ENCODE assay signal across 11 mouse cellular contexts in the genomic region with DNA sequence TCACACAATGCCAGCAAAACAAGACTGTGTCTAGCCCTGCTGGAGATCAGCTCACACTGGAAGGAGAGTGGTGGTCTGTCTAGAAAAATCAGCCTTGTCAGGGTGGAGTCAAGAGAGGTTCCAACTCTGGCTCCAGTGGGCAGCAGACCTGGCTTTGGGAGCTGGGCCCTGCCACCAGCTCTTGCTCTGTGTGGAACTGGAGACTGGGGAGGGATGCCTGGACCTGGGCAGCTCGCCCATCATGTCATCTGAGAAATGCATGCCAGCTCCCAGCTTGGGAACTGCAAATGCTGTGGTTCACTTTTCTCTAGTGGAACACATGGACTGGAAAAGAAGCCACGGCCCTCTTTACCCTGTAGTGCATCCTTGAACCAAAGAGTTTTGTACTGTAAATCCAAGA. TPM values are rescaled to one million over a fixed set of nuclear protein-coding genes. Genes with fewer than 3 reads are reported as not detected.
DNase-seq lines count a peak whose midpoint lies in the region; ATAC-seq and TF ChIP-seq lines count a peak whose summit lies in the region.
"Had no signal": no experiment of that assay in that cellular context is flagged by ENCODE, and none has a peak within 500 bp of the region (broad histone marks: within the 10 kb centered on the region; RNA-seq: fewer than 3 reads in every experiment).

No protein-coding gene starts in this region.

- peak; percentile 74 for ATAC-seq in hindbrain, embryonic 16.5 days
- ATAC-seq in hindbrain, embryonic 14.5 days (ENCODE audit: low FRiP score): no peak
- ATAC-seq in liver, postnatal 0 days: no peak
- no peak for ATAC-seq in erythroblast, adult 5-6 weeks (replicated peaks; ENCODE audit: low FRiP score, poor library complexity, severe bottlenecking)
- ATAC-seq: forebrain, embryonic 13.5 days had no signal

- H3K9ac ChIP-seq in hindbrain, embryonic 16.5 days (ENCODE audit: low read depth, low read length): no peak overlapping the region
- no peak overlapping the region for H3K9ac ChIP-seq in hindbrain, embryonic 14.5 days
- H3K9ac ChIP-seq in liver, postnatal 0 days (replicated peaks): no peak overlapping the region
- H3K9ac ChIP-seq: forebrain, embryonic 13.5 days; heart, embryonic 12.5 days; liver, embryonic 14.5 days had no signal

- H3K4me2 ChIP-seq in hindbrain, embryonic 16.5 days (ENCODE audit: low read length): no peak overlapping the region
- no peak overlapping the region for H3K4me2 ChIP-seq in hindbrain, embryonic 14.5 days (replicated peaks)
- H3K4me2 ChIP-seq in liver, postnatal 0 days (ENCODE audit: low read depth, low read length): no peak overlapping the region
- H3K4me2 ChIP-seq: forebrain, embryonic 13.5 days; heart, embryonic 12.5 days had no signal

- H3K36me3 ChIP-seq in hindbrain, embryonic 16.5 days (ENCODE audit: control insufficient read depth, insufficient read depth, low read length): no peaks in the 10 kb centered on the region
- H3K36me3 ChIP-seq in hindbrain, embryonic 14.5 days (replicated peaks; ENCODE audit: control insufficient read depth, insufficient read depth): no peaks in the 10 kb centered on the region
- H3K36me3 ChIP-seq in liver, postnatal 0 days (replicated peaks; ENCODE audit: insufficient read depth, low read length): no peaks in the 10 kb centered on the region
- H3K36me3 ChIP-seq: heart, embryonic 12.5 days had no signal

- H3K9me3 ChIP-seq in hindbrain, embryonic 16.5 days (ENCODE audit: control insufficient read depth, low read length): no peaks in the 10 kb centered on the region
- H3K9me3 ChIP-seq in hindbrain, embryonic 14.5 days (ENCODE audit: control insufficient read depth, low read length): no peaks in the 10 kb centered on the region
- no peaks in the 10 kb centered on the region for H3K9me3 ChIP-seq in liver, postnatal 0 days (ENCODE audit: low read length)
- H3K9me3 ChIP-seq: forebrain, embryonic 13.5 days; heart, embryonic 12.5 days had no signal

- no peak overlapping the region for H3K27ac ChIP-seq in hindbrain, embryonic 16.5 days (ENCODE audit: low read depth, low read length)
- H3K27ac ChIP-seq in hindbrain, embryonic 14.5 days: no peak overlapping the region
- no peak overlapping the region for H3K27ac ChIP-seq in liver, postnatal 0 days (ENCODE audit: low read depth)
- H3K27ac ChIP-seq: forebrain, embryonic 13.5 days; liver, embryonic 14.5 days had no signal

- no peak for TF ChIP-seq EP300 in liver, postnatal 0 days (IDR thresholded peaks at IDR 0.05; ENCODE audit: low read depth)

- no peaks in the 10 kb centered on the region for H3K4me1 ChIP-seq in hindbrain, embryonic 16.5 days (ENCODE audit: control insufficient read depth, insufficient read depth, low read depth, low read length)
- H3K4me1 ChIP-seq in hindbrain, embryonic 14.5 days (replicated peaks; ENCODE audit: control insufficient read depth, insufficient read depth, low read length): no peaks in the 10 kb centered on the region
- H3K4me1 ChIP-seq in liver, postnatal 0 days (ENCODE audit: insufficient read depth): no peaks in the 10 kb centered on the region
- H3K4me1 ChIP-seq: forebrain, embryonic 13.5 days; heart, embryonic 12.5 days had no signal

- no peaks in the 10 kb centered on the region for H3K27me3 ChIP-seq in hindbrain, embryonic 16.5 days (replicated peaks; ENCODE audit: control insufficient read depth, insufficient read depth, low read length)
- no peaks in the 10 kb centered on the region for H3K27me3 ChIP-seq in hindbrain, embryonic 14.5 days (ENCODE audit: control insufficient read depth, insufficient read depth, low read length)
- H3K27me3 ChIP-seq in liver, postnatal 0 days (ENCODE audit: insufficient read depth, low read length): no peaks in the 10 kb centered on the region
- H3K27me3 ChIP-seq: forebrain, embryonic 13.5 days; heart, embryonic 12.5 days had no signal

- no peak for DNase-seq in hindbrain, embryonic 14.5 days (ENCODE audit: low spot score)
- peak; percentile 75 for DNase-seq in brain, adult 2 months (ENCODE audit: low read depth, low spot score)
- peak; percentile 65 to 80 for DNase-seq in cerebellum, adult 18-20 months
- peak; percentile 52 to 72 for DNase-seq in gastrocnemius, adult 8-10 months (ENCODE audit: low spot score in 2 of 2)
- no peak for DNase-seq in liver, postnatal 0 days

- no peak overlapping the region for H3K4me3 ChIP-seq in hindbrain, embryonic 16.5 days (ENCODE audit: low read length)
- H3K4me3 ChIP-seq in hindbrain, embryonic 14.5 days (replicated peaks; ENCODE audit: low read length): no peak overlapping the region
- no peak overlapping the region for H3K4me3 ChIP-seq in liver, postnatal 0 days (ENCODE audit: low read depth, low read length)
- H3K4me3 ChIP-seq: forebrain, embryonic 13.5 days; heart, embryonic 12.5 days; myocyte had no signal

- TF ChIP-seq CTCF in liver, postnatal 0 days (IDR thresholded peaks at IDR 0.05; ENCODE audit: low read depth): no peak

- WGBS in hindbrain, embryonic 16.5 days: 48% methylated on average over 2 of the region's 2 CpGs
- 72% methylated on average over 2 of the region's 2 CpGs for WGBS in hindbrain, embryonic 14.5 days
- WGBS in liver, postnatal 0 days (ENCODE audit: insufficient replicate concordance): 53% methylated on average over 2 of the region's 2 CpGs

RNA-seq across cellular contexts. Expression of gene Fbln5, which starts 8.3 kb away (rescaled TPM):
- 18.4 and 21.0 TPM in 2 replicates for polyA plus RNA-seq in hindbrain, embryonic 16.5 days (2015; fragmentation: Nextera tagmentation; extraction: Ambion mirVana)
- polyA plus RNA-seq in hindbrain, embryonic 14.5 days (2014; fragmentation: Nextera tagmentation; extraction: Ambion mirVana): 15.1 and 15.7 TPM in 2 replicates
- 10 to 100 TPM in 2 of 4 experiments, 1 to 10 TPM in 2; 7.9 to 13.3 (median 10.9) TPM for total RNA-seq in gastrocnemius, adult 8-10 months (2022)
- 10.7 TPM in 2 replicates for polyA plus RNA-seq in liver, postnatal 0 days (2015; fragmentation: Nextera tagmentation; extraction: Ambion mirVana)
- not detected in 2 replicates for total RNA-seq in erythroblast, adult 5-6 weeks (2015; ENCODE audit: low replicate concordance)
- 0.28 and 0.60 TPM in 2 replicates for total RNA-seq in erythroblast, adult 5-6 weeks (2017; ENCODE audit: low replicate concordance)

Comparison
In these comparisons a context has a peak if more than half of its experiments do, and no peak if none do; other contexts are left out.
1. DNase-seq: peak in brain, adult 2 months (single experiment), cerebellum, adult 18-20 months (2 of 2) and gastrocnemius, adult 8-10 months (2 of 2); none in hindbrain, embryonic 14.5 days (single experiment) and liver, postnatal 0 days (single experiment).